Mouse (Mus musculus) midbrain, postnatal 0 days (tissue): ENCODE results near the gene Abca4. TPM values are rescaled to one million over a fixed set of nuclear protein-coding genes. Genes with fewer than 3 reads are reported as not detected.

Experiments used
- ATAC-seq: fragments of 200-750 bp; cut with Nextera tagmentation; 2 replicates; pipeline ENCODE4 v1.8.0; 2017; ENCODE audit warnings: moderate number of reproducible peaks, mild to moderate bottlenecking, moderate TSS enrichment, moderate library complexity; ENCODE audit not compliant: low FRiP score
- DNase-seq: peaks from one replicate; pipeline ENCODE4 v3.0.0-alpha.2; 2015; ENCODE audit warnings: low spot score
- H3K27ac ChIP-seq: fragments of 300-500 bp; sonication (generic); 2 replicates; pipeline ENCODE4 v1.5.1; 2014; ENCODE audit warnings: low read depth, mild to moderate bottlenecking, low read length, mixed read lengths
- H3K27me3 ChIP-seq: fragments of 300-500 bp; sonication (generic); 2 replicates; pipeline ENCODE4 v1.6.1; 2014; ENCODE audit warnings: low read length, control low read depth, mixed read lengths; ENCODE audit not compliant: insufficient read depth
- H3K36me3 ChIP-seq: fragments of 300-500 bp; sonication (generic); 2 replicates; pipeline ENCODE4 v1.6.1; 2014; ENCODE audit warnings: low read length, control low read depth, mixed read lengths; ENCODE audit not compliant: insufficient read depth
- H3K4me1 ChIP-seq: fragments of 300-500 bp; sonication (generic); 2 replicates; pipeline ENCODE4 v1.6.1; 2014; ENCODE audit warnings: mild to moderate bottlenecking, control low read depth, antibody characterized with exemption, low read length, mixed read lengths; ENCODE audit not compliant: insufficient read depth
- H3K4me2 ChIP-seq: fragments of 300-500 bp; sonication (generic); 2 replicates; pipeline ENCODE4 v1.6.1; 2014; ENCODE audit warnings: low read depth, mild to moderate bottlenecking, low read length, mixed read lengths; ENCODE audit not compliant: poor library complexity, severe bottlenecking
- H3K4me3 ChIP-seq: fragments of 300-500 bp; sonication (generic); 2 replicates; pipeline ENCODE4 v1.5.1; 2014; ENCODE audit warnings: low read depth, mild to moderate bottlenecking, low read length, moderate library complexity
- H3K9ac ChIP-seq: fragments of 300-500 bp; sonication (generic); replicated peaks from 2 replicates; pipeline ENCODE4 v1.6.1; 2014; ENCODE audit warnings: mild to moderate bottlenecking, low read length, moderate library complexity, mixed read lengths; ENCODE audit not compliant: poor library complexity, severe bottlenecking
- H3K9me3 ChIP-seq: fragments of 300-500 bp; sonication (generic); 2 replicates; pipeline ENCODE4 v1.6.1; 2016; ENCODE audit warnings: low read length, control low read depth
- CTCF ChIP-seq: IDR thresholded peaks from 2 replicates; pipeline ENCODE4 v1.5.1; 2016; ENCODE audit warnings: antibody characterized with exemption, mild to moderate bottlenecking
- WGBS: fragments of 180-500 bp; shearing (Covaris S2); extraction: QIAGEN DNeasy Blood & Tissue Kit; methylation state at CpG from one replicate; pipeline ENCODE4 v1.1.7; 2014; 5-methylcytosine and 5-hydroxymethylcytosine counted together
- polyA plus RNA-seq: library from polyadenylated mRNA; unstranded; fragments of >200 nt; fragmentation: Nextera tagmentation; extraction: Ambion mirVana; gene quantifications from 2 replicates; pipeline ENCODE4 v1.2.1, GENCODE M21; 2015
- total RNA-seq: library from RNA; depleted of rRNA; stranded (reverse); fragments of >200 nt; gene quantifications from 2 replicates; pipeline ENCODE4 v1.2.3, GENCODE M21; 2014; rRNA removed

Abca4 gene
- 2.9 and 7.7 TPM in 2 replicates for total RNA-seq
- 0.94 TPM in 2 replicates for polyA plus RNA-seq

DNA sequence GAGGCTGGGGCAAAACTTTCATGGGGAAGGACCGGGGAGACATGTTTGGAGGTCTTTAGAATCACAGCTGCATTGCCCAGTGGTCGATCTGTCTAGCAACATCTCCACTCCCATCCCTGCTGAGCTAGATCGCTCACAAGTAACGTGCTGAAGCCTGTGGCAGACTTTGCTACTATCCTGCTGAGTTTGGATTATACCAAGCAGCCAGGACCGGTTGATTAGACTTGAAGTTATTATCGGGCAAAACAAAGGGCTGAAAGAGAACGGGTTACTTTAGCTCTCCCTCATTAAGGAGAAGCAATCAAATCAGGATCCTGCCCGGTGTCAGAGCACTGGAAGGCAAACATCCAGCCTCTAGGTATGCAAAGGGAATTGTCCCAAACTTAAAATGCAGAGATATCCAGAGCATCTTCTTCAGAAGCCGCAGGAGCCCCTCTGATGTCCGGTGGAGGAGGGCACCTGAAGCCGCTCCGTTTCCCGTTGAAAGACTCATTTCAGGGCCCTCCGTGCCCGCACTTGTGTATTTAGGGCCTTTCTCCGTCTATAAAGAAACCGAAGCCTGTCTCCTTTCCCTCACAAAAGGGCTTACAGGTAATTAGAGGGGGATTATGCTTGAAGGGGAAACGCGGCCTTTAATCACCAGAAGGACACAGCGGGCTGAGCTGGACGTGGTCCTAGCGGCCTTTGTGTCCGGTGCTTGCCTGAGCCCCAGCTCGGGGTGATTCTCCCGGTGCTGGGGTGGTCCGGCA is at the start of gene Abca4:
Gene Abca4 (plus strand): TSS at position 645 of the 749 bp plus-strand sequence.
- H3K4me1 ChIP-seq = peaks cover 9% of the 10 kb centered on the region
- 7% methylated on average over 26 of the region's 26 CpGs for WGBS
- peaks cover 28% of the 10 kb centered on the region for H3K27me3 ChIP-seq
- peak; percentile 42 for DNase-seq
- TF ChIP-seq CTCF = no peak
- peak within 1 kb of the TSS; percentile 29; the same call in 1 of the 2 replicates for H3K9ac ChIP-seq
- H3K4me3 ChIP-seq = peak within 1 kb of the TSS; percentile 4; the same call in 1 of the 2 replicates
- H3K9me3 ChIP-seq = no peaks in the 10 kb centered on the region
- no peak for ATAC-seq
- no peak within 1 kb of the TSS for H3K27ac ChIP-seq
- no peaks in the 10 kb centered on the region for H3K36me3 ChIP-seq
- peak within 1 kb of the TSS; percentile 32 for H3K4me2 ChIP-seq

DNA sequence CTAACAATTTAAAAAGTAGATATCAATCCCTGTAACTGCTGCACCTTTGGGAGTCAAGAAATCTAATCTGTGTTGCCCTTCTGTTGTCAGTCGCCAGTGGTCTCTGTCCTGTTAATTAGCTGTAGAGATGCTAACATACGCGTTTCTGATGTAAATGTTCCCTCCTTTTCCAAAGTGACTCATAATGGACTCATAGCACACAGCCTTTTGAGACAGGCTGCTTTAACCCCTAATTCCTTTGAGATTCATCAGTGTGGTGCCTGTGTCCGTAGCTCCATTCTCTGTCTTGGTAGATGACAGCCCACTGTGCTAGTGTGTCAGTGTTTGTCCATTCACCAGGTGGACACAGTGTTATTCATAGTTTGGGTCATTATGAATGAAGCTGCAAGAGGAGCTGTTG is 49.1 kb upstream of the Abca4 start:
- H3K27ac ChIP-seq = no peak overlapping the region
- no peak overlapping the region for H3K9ac ChIP-seq
- H3K36me3 ChIP-seq = no peaks in the 10 kb centered on the region
- H3K4me2 ChIP-seq = no peak overlapping the region
- TF ChIP-seq CTCF = no peak
- ATAC-seq (no peak), DNase-seq (no peak)
- 61% methylated on average over 4 of the region's 4 CpGs for WGBS
- H3K9me3 ChIP-seq = no peaks in the 10 kb centered on the region
- no peaks in the 10 kb centered on the region for H3K4me1 ChIP-seq
- no peaks in the 10 kb centered on the region for H3K27me3 ChIP-seq
- H3K4me3 ChIP-seq = no peak overlapping the region

- no peaks in the 10 kb centered on the region for H3K4me1 ChIP-seq
- H3K27ac ChIP-seq = no peak overlapping the region
- no peaks in the 10 kb centered on the region for H3K36me3 ChIP-seq
- no peak overlapping the region for H3K4me3 ChIP-seq
- WGBS = 95% methylated on average over 2 of the region's 2 CpGs
- H3K9ac ChIP-seq = no peak overlapping the region
- no peak for ATAC-seq
- DNase-seq = no peak
- H3K4me2 ChIP-seq = no peak overlapping the region
- no peak for TF ChIP-seq CTCF
- no peaks in the 10 kb centered on the region for H3K9me3 ChIP-seq
- no peaks in the 10 kb centered on the region for H3K27me3 ChIP-seq
Measured at GRCm38 (mm10) chr3:121999934-122000333, 44.3 kb upstream of the Abca4 start.

DNA sequence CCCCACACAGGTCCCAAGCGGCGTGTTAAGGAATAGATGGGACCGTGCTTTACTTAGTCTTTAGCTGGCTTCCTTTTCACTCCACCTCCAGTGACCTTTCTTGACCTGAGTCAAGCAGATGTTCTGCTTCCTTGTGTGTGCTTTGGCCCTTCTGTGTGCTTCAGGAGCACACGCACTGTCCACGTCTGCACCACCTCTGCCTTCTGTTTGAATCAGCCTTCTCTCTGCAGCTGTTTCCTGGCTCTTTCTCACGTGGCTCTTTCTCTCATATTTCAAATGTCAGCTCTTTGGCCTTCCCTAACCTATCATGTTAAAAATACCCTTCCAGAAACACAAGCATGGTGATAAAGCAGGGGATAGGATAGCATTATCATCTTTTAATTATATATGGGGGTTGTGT is 42.7 kb upstream of the Abca4 start:
- H3K27ac ChIP-seq = no peak overlapping the region
- 79% methylated on average over 6 of the region's 6 CpGs for WGBS
- no peak overlapping the region for H3K4me3 ChIP-seq
- H3K9me3 ChIP-seq = no peaks in the 10 kb centered on the region
- TF ChIP-seq CTCF = no peak
- ATAC-seq (no peak), DNase-seq (no peak)
- no peaks in the 10 kb centered on the region for H3K4me1 ChIP-seq
- no peak overlapping the region for H3K4me2 ChIP-seq
- no peaks in the 10 kb centered on the region for H3K36me3 ChIP-seq
- no peaks in the 10 kb centered on the region for H3K27me3 ChIP-seq
- H3K9ac ChIP-seq = no peak overlapping the region

- TF ChIP-seq CTCF = no peak
- no peak overlapping the region for H3K4me2 ChIP-seq
- 91% methylated on average over 5 of the region's 5 CpGs for WGBS
Measured at GRCm38 (mm10) chr3:122009818-122010217, 34.4 kb upstream of the Abca4 start.

DNA sequence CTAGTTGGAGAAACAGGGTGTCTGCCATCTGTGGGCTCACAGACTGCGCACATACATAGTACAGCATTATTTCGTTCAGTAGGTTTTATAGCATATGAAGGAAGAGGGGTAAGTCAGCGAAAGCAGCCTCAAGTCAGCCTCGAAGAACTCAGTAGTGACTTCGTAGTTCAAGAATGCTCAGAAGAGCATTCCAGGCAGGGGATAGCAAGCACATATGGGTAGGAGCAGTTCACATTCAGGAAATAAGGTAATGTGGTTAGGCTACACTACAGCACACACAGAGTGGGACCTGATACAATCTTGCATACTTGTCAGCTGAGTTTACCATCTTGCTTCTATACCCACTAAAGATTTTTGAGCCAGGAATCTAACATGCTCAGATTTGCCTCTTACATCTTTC is 34.0 kb upstream of the Abca4 start:
- Histone ChIP-seq H3K4me1 (no peaks in the 10 kb centered on the region), H3K9me3 (no peaks in the 10 kb centered on the region), H3K27me3 (no peaks in the 10 kb centered on the region), H3K4me2 (no peak overlapping the region), H3K9ac (no peak overlapping the region), H3K4me3 (no peak overlapping the region), H3K27ac (no peak overlapping the region), H3K36me3 (no peaks in the 10 kb centered on the region)
- ATAC-seq (no peak), DNase-seq (no peak)
- no peak for TF ChIP-seq CTCF
- WGBS = 92% methylated on average over 5 of the region's 5 CpGs

More at GRCm38 (mm10) chr3:122009818-122010217, 34.4 kb upstream of the Abca4 start:
- H3K27me3 ChIP-seq = no peaks in the 10 kb centered on the region
- DNase-seq = no peak
- H3K27ac ChIP-seq = no peak overlapping the region
- no peak overlapping the region for H3K9ac ChIP-seq
- no peaks in the 10 kb centered on the region for H3K9me3 ChIP-seq
- ATAC-seq = no peak
- no peak overlapping the region for H3K4me3 ChIP-seq
- H3K4me1 ChIP-seq = no peaks in the 10 kb centered on the region
- no peaks in the 10 kb centered on the region for H3K36me3 ChIP-seq
